Mouse (Mus musculus) CH12.LX (cell line): ENCODE measurements around the gene Dnal4.

ENCODE experiments used
- CHD2 ChIP-seq: IDR thresholded peaks from 2 replicates; pipeline ENCODE4 v1.6.1; 2011; ENCODE audit warnings: low read length, improper control_type of control experiment
- MAX ChIP-seq: IDR thresholded peaks from 2 replicates; pipeline ENCODE4 v1.6.1; 2011; ENCODE audit warnings: low read length, improper control_type of control experiment
- MAZ ChIP-seq: IDR thresholded peaks from 2 replicates; pipeline ENCODE4 v1.6.1; 2012; ENCODE audit warnings: low read depth, mild to moderate bottlenecking, inconsistent platforms, low read length, improper control_type of control experiment, moderate library complexity
- ZC3H11A ChIP-seq: IDR thresholded peaks from 2 replicates; pipeline ENCODE4 v1.6.1; 2012; ENCODE audit warnings: low read depth, mild to moderate bottlenecking, inconsistent platforms, low read length, improper control_type of control experiment

- TF ChIP-seq MAX (no peak), MAZ (no peak), CHD2 (no peak), ZC3H11A (no peak)
Observed at GRCm38 (mm10) chr15:79767327-79767961, 10.2 kb downstream of the Dnal4 start.
